Mouse (Mus musculus): ENCODE measurements around the gene Cwc22.

DNA sequence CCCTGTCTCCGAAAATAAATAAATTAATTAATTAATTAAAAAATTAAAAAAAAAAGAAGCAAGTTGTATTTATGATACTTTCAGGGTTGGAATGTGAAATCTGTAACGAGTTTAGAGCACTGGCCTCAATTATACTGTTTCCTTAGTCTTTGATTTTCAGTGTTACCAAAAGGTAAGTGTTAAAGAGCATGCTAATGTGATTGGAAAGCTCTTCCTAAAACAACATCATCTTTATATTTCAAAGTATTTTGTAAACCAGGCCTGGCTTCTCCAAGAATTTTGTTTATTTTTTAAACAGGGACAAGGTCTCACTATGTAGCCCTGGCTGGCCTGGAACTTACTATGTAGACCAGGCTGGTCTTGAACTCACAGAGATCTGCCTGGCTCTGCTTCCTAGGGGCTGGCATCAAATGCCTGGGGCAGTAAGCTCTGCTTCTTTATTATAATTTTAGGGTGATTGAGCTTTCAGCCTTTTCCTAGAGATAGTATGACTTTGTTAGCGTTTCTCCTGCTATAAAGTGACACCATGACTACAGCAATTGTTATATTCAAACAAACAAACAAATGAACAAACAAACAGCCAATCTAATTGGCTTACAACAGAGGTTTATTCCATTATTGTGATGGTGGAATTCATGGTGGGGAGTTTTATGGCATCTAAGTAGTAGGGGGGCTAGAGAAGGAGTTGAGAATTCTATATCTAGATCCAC is 1.1 kb upstream of the Cwc22 start:
- TF ChIP-seq GATA1 (IDR thresholded peaks at IDR 0.05; ENCODE audit: low read length) (no peak), TAL1 (IDR thresholded peaks at IDR 0.05; ENCODE audit: low read length) (no peak)

Measured in erythroblast, embryonic 14.5 days (primary cell).